Mouse (Mus musculus) T-helper 2 cell (primary cell): Measurements from ENCODE around the gene Fmn2.

Experiments used
- in situ Hi-C: fragments of 300-600 bp; cut with MboI, MseI; formaldehyde crosslinking; loops from one replicate; pipeline ENCODE4 v1.15.1; 2025; ENCODE audit warnings: high pct_unique_total_duplicates

Gene Fmn2

GRCm38 (mm10) chr1:174781037-174781436 lies 279.4 kb downstream of the Fmn2 start:
- in situ Hi-C loops: no loop called here

GRCm38 (mm10) chr1:174788617-174789016 lies 287.0 kb downstream of the Fmn2 start:
- in situ Hi-C loops: no loop called here

- in situ Hi-C loops: no loop called here
Observed at GRCm38 (mm10) chr1:174811846-174812245, 310.2 kb downstream of the Fmn2 start.

GRCm38 (mm10) chr1:174826562-174826961 lies 324.9 kb downstream of the Fmn2 start:
- in situ Hi-C loops: no loop called here

- in situ Hi-C loops: no loop called here
Observed at GRCm38 (mm10) chr1:174836861-174837260, 335.2 kb downstream of the Fmn2 start.

- in situ Hi-C loops: loop anchor here (10.0 kb wide), 1 partner anchor 1970 kb away; no protein-coding TSS in a partner anchor
Observed at GRCm38 (mm10) chr1:174844786-174845185, 343.2 kb downstream of the Fmn2 start.

GRCm38 (mm10) chr1:174856188-174856587 lies 354.6 kb downstream of the Fmn2 start:
- in situ Hi-C loops: no loop called here

- in situ Hi-C loops: no loop called here
Observed at GRCm38 (mm10) chr1:174860407-174861118, 358.9 kb downstream of the Fmn2 start.
